Mouse (Mus musculus) heart, embryonic 15.5 days (tissue): ENCODE data around the gene Dhx32. TPM values are rescaled to one million over a fixed set of nuclear protein-coding genes. Genes with fewer than 3 reads are reported as not detected.

Experiments
- ATAC-seq: fragments of 200-750 bp; cut with Nextera tagmentation; replicated peaks from 2 replicates; pipeline ENCODE4 v1.8.0; 2017; ENCODE audit warnings: low read depth, moderate TSS enrichment; ENCODE audit not compliant: insufficient number of reproducible peaks, insufficient read depth, low FRiP score
- H3K27ac ChIP-seq: fragments of 300-500 bp; sonication (generic); 2 replicates; pipeline ENCODE4 v1.5.1; 2015; ENCODE audit warnings: mild to moderate bottlenecking, inconsistent platforms
- H3K27me3 ChIP-seq: fragments of 300-500 bp; sonication (generic); 2 replicates; pipeline ENCODE4 v1.6.1; 2015; ENCODE audit warnings: inconsistent platforms
- H3K36me3 ChIP-seq: fragments of 300-500 bp; sonication (generic); 2 replicates; pipeline ENCODE4 v1.6.1; 2015; ENCODE audit warnings: mild to moderate bottlenecking, inconsistent platforms
- H3K4me1 ChIP-seq: fragments of 300-500 bp; sonication (generic); replicated peaks from 2 replicates; pipeline ENCODE4 v1.6.1; 2015; ENCODE audit warnings: inconsistent platforms
- H3K4me2 ChIP-seq: fragments of 300-500 bp; sonication (generic); 2 replicates; pipeline ENCODE4 v1.6.1; 2015; ENCODE audit warnings: inconsistent platforms, mild to moderate bottlenecking, moderate library complexity
- H3K4me3 ChIP-seq: fragments of 300-500 bp; sonication (generic); 2 replicates; pipeline ENCODE4 v1.5.1; 2015; ENCODE audit warnings: mild to moderate bottlenecking, inconsistent platforms
- H3K9ac ChIP-seq: fragments of 300-500 bp; sonication (generic); 2 replicates; pipeline ENCODE4 v1.6.1; 2015; ENCODE audit warnings: mild to moderate bottlenecking, inconsistent platforms
- H3K9me3 ChIP-seq: fragments of 300-500 bp; sonication (generic); replicated peaks from 2 replicates; pipeline ENCODE4 v1.6.1; 2016; ENCODE audit warnings: inconsistent platforms
- WGBS: fragments of 180-500 bp; shearing (Covaris S2); methylation state at CpG from one replicate; pipeline ENCODE4 v1.1.7; 2015; ENCODE audit warnings: mixed read lengths; 5-methylcytosine and 5-hydroxymethylcytosine counted together
- polyA plus RNA-seq: library from polyadenylated mRNA; unstranded; fragments of >200 nt; fragmentation: Nextera tagmentation; extraction: Ambion mirVana; gene quantifications from 2 replicates; pipeline ENCODE4 v1.2.1, GENCODE M21; 2015

Dhx32 gene
- polyA plus RNA-seq: 30.4 and 31.3 TPM in 2 replicates

DNA sequence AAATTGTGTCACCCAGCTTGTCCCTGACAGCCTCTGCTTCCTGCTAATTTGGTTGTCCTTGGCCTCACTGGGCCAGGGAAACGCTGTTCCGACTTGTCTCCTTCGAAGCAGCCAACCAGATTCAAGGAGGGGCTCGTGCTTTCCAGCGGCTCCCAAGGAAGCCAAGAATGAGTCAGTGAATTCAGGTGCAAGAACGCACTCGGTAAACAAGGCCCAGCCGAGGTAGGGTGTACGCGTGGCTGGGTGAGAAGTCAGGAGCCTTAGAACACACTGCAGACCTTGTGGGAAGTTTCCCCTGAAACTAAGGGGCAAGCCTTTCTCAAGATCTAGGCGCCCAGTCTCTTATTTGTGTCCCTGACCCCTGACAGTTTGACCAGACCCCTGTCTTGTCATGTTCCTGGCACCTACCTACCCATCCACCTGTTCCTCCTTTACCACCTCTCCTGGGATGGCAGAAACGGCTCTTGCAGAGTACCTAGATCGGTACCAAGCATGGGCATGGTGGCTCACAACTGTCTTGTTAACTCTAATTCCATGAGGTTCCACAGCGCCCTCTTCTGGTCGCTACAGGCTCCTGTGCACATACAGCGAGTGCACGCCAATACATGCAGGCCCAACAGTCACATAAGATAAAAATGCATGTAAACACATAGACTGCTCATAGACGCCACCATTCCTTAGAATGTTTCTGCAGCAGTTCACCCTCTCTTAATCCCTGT is at the start of gene Dhx32:
Gene Dhx32 (minus strand): TSS at position 10 of the 719 bp plus-strand sequence.
- H3K27me3 ChIP-seq: no peaks in the 10 kb centered on the region
- no peak within 1 kb of the TSS for H3K27ac ChIP-seq
- no peak within 1 kb of the TSS for H3K4me3 ChIP-seq
- ATAC-seq: peak; percentile 50
- H3K36me3 ChIP-seq: no peaks in the 10 kb centered on the region
- whole genome bisulfite sequencing: 23% methylated on average over 18 of the region's 18 CpGs
- no peaks in the 10 kb centered on the region for H3K9me3 ChIP-seq
- H3K4me2 ChIP-seq: peak within 1 kb of the TSS; percentile 33
- no peak within 1 kb of the TSS for H3K9ac ChIP-seq
- H3K4me1 ChIP-seq: 0 out of 2 replicates have a peak, but pooled peaks cover 2% of the 10 kb centered on the region

DNA sequence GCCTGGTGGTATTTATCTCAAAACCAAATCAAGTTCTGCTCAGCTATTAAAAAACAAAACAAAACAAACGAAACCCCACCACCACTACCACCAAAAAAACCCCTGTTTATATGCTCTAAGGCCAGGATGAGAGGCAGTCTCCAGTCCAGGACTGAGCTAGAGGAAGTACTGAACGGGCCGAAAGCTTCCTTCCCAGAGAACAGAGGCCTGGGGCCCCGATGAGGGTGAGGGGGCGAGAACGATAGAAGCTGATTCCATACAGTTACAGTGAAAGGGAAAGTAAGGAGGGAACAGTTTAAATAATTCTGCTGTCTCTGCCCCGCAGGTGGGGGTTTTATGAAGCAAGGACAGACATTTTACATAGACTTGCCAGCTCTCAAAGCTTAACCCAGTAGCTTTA is 47.1 kb upstream of the Dhx32 start:
- no peak for ATAC-seq
- no peak overlapping the region for H3K4me3 ChIP-seq
- H3K9me3 ChIP-seq: no peaks in the 10 kb centered on the region
- H3K9ac ChIP-seq: no peak overlapping the region
- no peak overlapping the region for H3K27ac ChIP-seq
- peaks cover 4% of the 10 kb centered on the region for H3K4me1 ChIP-seq
- H3K36me3 ChIP-seq: no peaks in the 10 kb centered on the region
- H3K4me2 ChIP-seq: no peak overlapping the region
- H3K27me3 ChIP-seq: no peaks in the 10 kb centered on the region
- WGBS: 59% methylated on average over 7 of the region's 7 CpGs

- H3K27ac ChIP-seq: no peak overlapping the region
- no peak overlapping the region for H3K4me3 ChIP-seq
- no peak overlapping the region for H3K9ac ChIP-seq
- ATAC-seq: 0 out of 2 replicates have a peak, but pooled peaks have one; percentile 27
- peaks cover 4% of the 10 kb centered on the region for H3K4me1 ChIP-seq
- H3K27me3 ChIP-seq: no peaks in the 10 kb centered on the region
- H3K4me2 ChIP-seq: no peak overlapping the region
- no peaks in the 10 kb centered on the region for H3K36me3 ChIP-seq
- WGBS: 32% methylated on average over 4 of the region's 4 CpGs
- H3K9me3 ChIP-seq: no peaks in the 10 kb centered on the region
These were observed 46.0 kb upstream of the Dhx32 start for GRCm38 (mm10) chr7:133828514-133828913.

GRCm38 (mm10) chr7:133824579-133824978 is 42.1 kb upstream of the Dhx32 start:
- Histone ChIP-seq H3K27ac (no peak overlapping the region), H3K4me2 (no peak overlapping the region), H3K9ac (no peak overlapping the region), H3K27me3 (no peaks in the 10 kb centered on the region), H3K4me1 (peaks cover 4% of the 10 kb centered on the region), H3K36me3 (no peaks in the 10 kb centered on the region), H3K4me3 (no peak overlapping the region), H3K9me3 (no peaks in the 10 kb centered on the region)
- 94% methylated on average over 2 of the region's 2 CpGs for WGBS
- no peak for ATAC-seq

GRCm38 (mm10) chr7:133823751-133824150 is 41.2 kb upstream of the Dhx32 start:
- Histone ChIP-seq H3K4me3 (no peak overlapping the region), H3K4me1 (peaks cover 4% of the 10 kb centered on the region), H3K36me3 (no peaks in the 10 kb centered on the region), H3K9ac (no peak overlapping the region), H3K27me3 (no peaks in the 10 kb centered on the region), H3K27ac (no peak overlapping the region), H3K9me3 (no peaks in the 10 kb centered on the region), H3K4me2 (no peak overlapping the region)
- 84% methylated on average over 6 of the region's 6 CpGs for WGBS
- no peak for ATAC-seq

DNA sequence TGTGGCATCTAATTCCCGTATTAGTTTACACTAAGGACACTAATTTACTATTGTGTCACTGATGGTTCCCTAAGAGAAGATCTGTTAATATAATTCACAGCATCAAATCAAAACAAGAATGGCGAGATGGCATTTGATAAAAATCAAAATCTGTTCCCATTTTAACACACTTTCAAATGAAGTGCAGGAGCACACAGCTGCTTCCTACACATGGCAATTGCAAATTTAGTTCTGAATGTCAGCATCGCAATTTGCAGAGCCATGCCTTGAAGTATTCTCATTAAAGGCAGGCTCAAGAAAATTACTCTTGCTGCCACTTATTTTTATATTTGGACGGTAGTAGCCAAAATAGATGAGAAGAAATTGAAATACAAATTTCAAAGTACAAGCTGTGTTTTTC is 30.8 kb upstream of the Dhx32 start:
- no peaks in the 10 kb centered on the region for H3K9me3 ChIP-seq
- no peak overlapping the region for H3K4me3 ChIP-seq
- H3K9ac ChIP-seq: no peak overlapping the region
- H3K36me3 ChIP-seq: no peaks in the 10 kb centered on the region
- H3K27me3 ChIP-seq: no peaks in the 10 kb centered on the region
- WGBS: 75% methylated on average over 4 of the region's 4 CpGs
- H3K27ac ChIP-seq: no peak overlapping the region
- no peak for ATAC-seq
- no peak overlapping the region for H3K4me2 ChIP-seq
- H3K4me1 ChIP-seq: no peaks in the 10 kb centered on the region

DNA sequence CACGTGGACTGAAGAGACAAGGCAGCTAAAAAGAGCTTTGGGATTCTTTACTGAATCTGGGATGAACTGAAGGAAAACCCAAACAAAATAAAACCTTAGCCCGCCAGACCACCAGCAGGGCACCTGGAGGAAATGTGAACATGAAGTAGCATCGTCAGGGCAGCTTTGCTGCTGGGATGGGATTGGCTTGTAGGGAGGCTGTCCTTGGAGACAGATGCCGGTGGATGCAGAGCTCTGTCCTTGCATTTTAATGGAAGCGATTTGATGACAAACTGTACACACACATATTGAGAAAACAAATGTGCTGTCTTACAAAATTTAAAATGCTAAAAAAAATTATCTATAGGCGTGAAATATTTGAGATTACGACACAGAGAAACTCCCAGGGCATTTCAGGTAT is 30.4 kb upstream of the Dhx32 start:
- 62% methylated on average over 7 of the region's 7 CpGs for WGBS
- H3K36me3 ChIP-seq: no peaks in the 10 kb centered on the region
- no peak overlapping the region for H3K27ac ChIP-seq
- no peak overlapping the region for H3K4me3 ChIP-seq
- no peak overlapping the region for H3K9ac ChIP-seq
- ATAC-seq: no peak
- H3K27me3 ChIP-seq: no peaks in the 10 kb centered on the region
- H3K9me3 ChIP-seq: no peaks in the 10 kb centered on the region
- no peak overlapping the region for H3K4me2 ChIP-seq
- no peaks in the 10 kb centered on the region for H3K4me1 ChIP-seq

- Histone ChIP-seq H3K4me1 (peaks cover 2% of the 10 kb centered on the region), H3K4me2 (no peak overlapping the region), H3K27me3 (no peaks in the 10 kb centered on the region), H3K9ac (no peak overlapping the region), H3K36me3 (no peaks in the 10 kb centered on the region), H3K9me3 (no peaks in the 10 kb centered on the region), H3K4me3 (no peak overlapping the region), H3K27ac (no peak overlapping the region)
- 37% methylated on average over 7 of the region's 7 CpGs for WGBS
- ATAC-seq: no peak
These were observed 23.2 kb upstream of the Dhx32 start for GRCm38 (mm10) chr7:133805614-133806175.

GRCm38 (mm10) chr7:133801823-133802222 is 19.3 kb upstream of the Dhx32 start:
- 34% methylated on average over 6 of the region's 6 CpGs for WGBS
- ATAC-seq: no peak

GRCm38 (mm10) chr7:133799928-133800327 is 17.4 kb upstream of the Dhx32 start:
- no peak overlapping the region for H3K9ac ChIP-seq
- no peak overlapping the region for H3K4me2 ChIP-seq
- H3K27ac ChIP-seq: no peak overlapping the region
- peaks cover 2% of the 10 kb centered on the region for H3K4me1 ChIP-seq
- H3K4me3 ChIP-seq: no peak overlapping the region
- ATAC-seq: no peak
- H3K36me3 ChIP-seq: no peaks in the 10 kb centered on the region
- WGBS: 70% methylated on average over 5 of the region's 5 CpGs
- no peaks in the 10 kb centered on the region for H3K27me3 ChIP-seq
- no peaks in the 10 kb centered on the region for H3K9me3 ChIP-seq

More at GRCm38 (mm10) chr7:133801823-133802222, 19.3 kb upstream of the Dhx32 start:
- Histone ChIP-seq H3K9me3 (no peaks in the 10 kb centered on the region), H3K4me1 (peaks cover 2% of the 10 kb centered on the region), H3K4me3 (no peak overlapping the region), H3K27ac (no peak overlapping the region), H3K36me3 (no peaks in the 10 kb centered on the region), H3K27me3 (no peaks in the 10 kb centered on the region), H3K9ac (no peak overlapping the region), H3K4me2 (no peak overlapping the region)

DNA sequence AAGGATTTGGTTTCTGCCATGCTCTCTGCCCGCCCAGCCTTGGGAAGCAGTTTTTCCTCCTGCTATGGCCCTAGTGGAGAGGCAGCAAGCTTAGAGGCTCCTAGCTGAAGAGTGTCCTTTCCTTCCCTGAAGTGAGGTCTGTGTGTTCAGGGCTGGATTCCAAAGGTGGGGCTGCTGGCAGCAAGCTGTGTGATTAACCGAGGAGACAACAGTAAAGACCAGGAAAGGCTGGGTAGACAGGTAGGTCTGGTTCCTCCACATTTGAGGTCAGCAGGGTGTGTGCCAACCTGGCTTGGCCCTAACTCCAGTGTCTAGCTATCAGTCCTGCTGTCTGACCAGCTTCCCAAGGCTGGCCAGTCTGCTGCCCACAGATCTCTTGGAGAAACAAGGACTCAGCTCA is 12.2 kb upstream of the Dhx32 start:
- ATAC-seq: no peak
- 69% methylated on average over 2 of the region's 2 CpGs for WGBS
- H3K9ac ChIP-seq: no peak overlapping the region
- H3K9me3 ChIP-seq: no peaks in the 10 kb centered on the region
- H3K4me3 ChIP-seq: no peak overlapping the region
- H3K4me1 ChIP-seq: peaks cover 7% of the 10 kb centered on the region; the same call in 1 of the 2 replicates
- H3K36me3 ChIP-seq: no peaks in the 10 kb centered on the region
- H3K27ac ChIP-seq: no peak overlapping the region
- H3K27me3 ChIP-seq: no peaks in the 10 kb centered on the region
- no peak overlapping the region for H3K4me2 ChIP-seq
